Comparison of ENCODE assay signal across 8 mouse cellular contexts in genomic region chr2:165055905-165056304, GRCm38 (mm10). TPM values are rescaled to one million over a fixed set of nuclear protein-coding genes. Genes with fewer than 3 reads are reported as not detected.
DNase-seq lines count a peak whose midpoint lies in the region; ATAC-seq and TF ChIP-seq lines count a peak whose summit lies in the region.

No protein-coding gene starts in this region.

- in situ Hi-C loops in CH12.LX (cut with MboI; ENCODE audit: low pct_ligation_motif_present, low pct_unique_long_range_greater_than_20kb, low sequenced_read_pairs) = no loop called here

- H3K4me3 ChIP-seq in CH12.LX (replicated peaks in 1 of 3; ENCODE audit: low read depth in 2 of 3, low read length in 2 of 3, poor library complexity in 1 of 3) = peak overlapping the region; percentile 68 to 88 (median 85)
- peak overlapping the region; percentile 9; the same call in 1 of the 2 replicates for H3K4me3 ChIP-seq in embryonic facial prominence, embryonic 11.5 days (ENCODE audit: low read depth, low read length)
- peak overlapping the region; percentile 12; the same call in 1 of the 2 replicates for H3K4me3 ChIP-seq in hindbrain, embryonic 11.5 days (ENCODE audit: low read depth, low read length)
- peak overlapping the region; percentile 26 for H3K4me3 ChIP-seq in limb, embryonic 14.5 days (replicated peaks; ENCODE audit: low read length)
- H3K4me3 ChIP-seq in myocyte = no peak overlapping the region

- TF ChIP-seq CTCF in CH12.LX (conservative IDR thresholded peaks at IDR 0.05 in 1 of 2, IDR thresholded peaks at IDR 0.05 in 1 of 2; ENCODE audit: low read depth in 2 of 2, low read length in 2 of 2) = no peak

- peak overlapping the region; percentile 79; the same call in 1 of the 2 replicates for H3K4me2 ChIP-seq in CH12.LX (ENCODE audit: insufficient read depth, low read depth, poor library complexity, severe bottlenecking)
- H3K4me2 ChIP-seq in embryonic facial prominence, embryonic 11.5 days (ENCODE audit: low read depth, low read length) = peak overlapping the region; percentile 39
- H3K4me2 ChIP-seq in hindbrain, embryonic 11.5 days (replicated peaks; ENCODE audit: low read depth, low read length) = peak overlapping the region; percentile 31
- H3K4me2 ChIP-seq in limb, embryonic 14.5 days (replicated peaks; ENCODE audit: low read depth, low read length, severe bottlenecking) = peak overlapping the region; percentile 35
- H3K4me2 ChIP-seq in myocyte (ENCODE audit: low read depth) = peak overlapping the region; percentile 27

- peak; percentile 40 for DNase-seq in CH12.LX (ENCODE audit: extremely low read depth)
- peak; percentile 39 for DNase-seq in embryonic facial prominence, embryonic 11.5 days (ENCODE audit: low spot score)
- DNase-seq in hindbrain, embryonic 11.5 days (ENCODE audit: low spot score) = no peak
- no peak for DNase-seq in limb, embryonic 14.5 days (ENCODE audit: low spot score)
- DNase-seq in cerebellum, adult 9-10 months = no peak
- no peak for DNase-seq in left cerebral cortex, postnatal 4 days
- no peak for DNase-seq in gastrocnemius, postnatal 25 days

- dilution Hi-C loops in CH12.LX (cut with MboI; ENCODE audit: extremely low pct_ligation_motif_present, extremely low pct_unique_long_range_greater_than_20kb, low sequenced_read_pairs) = no loop called here

- H3K36me3 ChIP-seq in CH12.LX (replicated peaks in 1 of 2; ENCODE audit: control insufficient read depth in 1 of 2, insufficient read depth in 1 of 2, low read length in 1 of 2) = peaks cover 10 to 22% of the 10 kb centered on the region in 2 experiments
- H3K36me3 ChIP-seq in embryonic facial prominence, embryonic 11.5 days (replicated peaks; ENCODE audit: control insufficient read depth, insufficient read depth, low read depth, low read length) = no peaks in the 10 kb centered on the region
- H3K36me3 ChIP-seq in hindbrain, embryonic 11.5 days (ENCODE audit: control insufficient read depth, insufficient read depth, low read length) = no peaks in the 10 kb centered on the region
- no peaks in the 10 kb centered on the region for H3K36me3 ChIP-seq in limb, embryonic 14.5 days (ENCODE audit: control insufficient read depth, insufficient read depth, low read length)
- H3K36me3 ChIP-seq in myocyte (ENCODE audit: control insufficient read depth, insufficient read depth) = no peaks in the 10 kb centered on the region

- intact Hi-C loops in left cerebral cortex, postnatal 4 days (cut with DNase I) = no loop called here

- TF ChIP-seq EP300 in CH12.LX (IDR thresholded peaks at IDR 0.05; ENCODE audit: low read length) = no peak

- ATAC-seq in embryonic facial prominence, embryonic 11.5 days (replicated peaks; ENCODE audit: insufficient number of reproducible peaks, low FRiP score, low TSS enrichment, low read depth) = no peak
- no peak for ATAC-seq in hindbrain, embryonic 11.5 days (ENCODE audit: low FRiP score)
- no peak for ATAC-seq in limb, embryonic 14.5 days (ENCODE audit: low FRiP score, low read depth)

- TF ChIP-seq RAD21 in CH12.LX (IDR thresholded peaks at IDR 0.05; ENCODE audit: low read depth, low read length) = no peak

- peaks cover 19 to 41% of the 10 kb centered on the region in 2 experiments for H3K4me1 ChIP-seq in CH12.LX (ENCODE audit: control insufficient read depth in 1 of 2, insufficient read depth in 2 of 2)
- H3K4me1 ChIP-seq in embryonic facial prominence, embryonic 11.5 days (ENCODE audit: control insufficient read depth, insufficient read depth, low read length) = no peaks in the 10 kb centered on the region
- H3K4me1 ChIP-seq in hindbrain, embryonic 11.5 days (replicated peaks; ENCODE audit: control insufficient read depth, insufficient read depth, low read length) = no peaks in the 10 kb centered on the region
- H3K4me1 ChIP-seq in limb, embryonic 14.5 days (ENCODE audit: control insufficient read depth, insufficient read depth, low read length) = peaks cover 8% of the 10 kb centered on the region; the same call in 1 of the 2 replicates

- H3ac ChIP-seq in myocyte (ENCODE audit: control insufficient read depth, insufficient read length) = no peak overlapping the region

- 7% methylated on average over 7 of the region's 7 CpGs for WGBS in embryonic facial prominence, embryonic 11.5 days
- WGBS in hindbrain, embryonic 11.5 days = 8% methylated on average over 7 of the region's 7 CpGs
- 3% methylated on average over 7 of the region's 7 CpGs for WGBS in limb, embryonic 14.5 days

- peaks cover 9% of the 10 kb centered on the region for H3K9me3 ChIP-seq in CH12.LX (replicated peaks; ENCODE audit: low read length)
- H3K9me3 ChIP-seq in embryonic facial prominence, embryonic 11.5 days (replicated peaks; ENCODE audit: control insufficient read depth, low read length) = no peaks in the 10 kb centered on the region
- H3K9me3 ChIP-seq in hindbrain, embryonic 11.5 days (ENCODE audit: control insufficient read depth, low read length) = no peaks in the 10 kb centered on the region
- no peaks in the 10 kb centered on the region for H3K9me3 ChIP-seq in limb, embryonic 14.5 days (ENCODE audit: control insufficient read depth, low read length)

- H3K27me3 ChIP-seq in CH12.LX (replicated peaks) = no peaks in the 10 kb centered on the region
- H3K27me3 ChIP-seq in embryonic facial prominence, embryonic 11.5 days (ENCODE audit: control insufficient read depth, insufficient read depth, low read length) = peaks cover 6% of the 10 kb centered on the region; the same call in 1 of the 2 replicates
- H3K27me3 ChIP-seq in hindbrain, embryonic 11.5 days (ENCODE audit: control insufficient read depth, insufficient read depth, low read length) = 0 out of 2 replicates have a peak, but pooled peaks cover 2% of the 10 kb centered on the region
- H3K27me3 ChIP-seq in limb, embryonic 14.5 days (ENCODE audit: control insufficient read depth, insufficient read depth, low read length) = no peaks in the 10 kb centered on the region
- peaks cover 26% of the 10 kb centered on the region for H3K27me3 ChIP-seq in myocyte (ENCODE audit: control insufficient read depth, insufficient read depth, insufficient read length)

- TF ChIP-seq POLR2A in CH12.LX (IDR thresholded peaks at IDR 0.05; ENCODE audit: low read depth, low read length) (no peak), myocyte (IDR thresholded peaks at IDR 0.05; ENCODE audit: insufficient read length, low read depth) (no peak)
- no peak for TF ChIP-seq POLR2A in limb, embryonic 14.5 days (IDR thresholded peaks at IDR 0.05; ENCODE audit: borderline replicate concordance, extremely low read depth, insufficient read depth, insufficient read length)

- peaks cover 40% of the 10 kb centered on the region for H3K79me2 ChIP-seq in CH12.LX (replicated peaks; ENCODE audit: control insufficient read depth, extremely low read depth, insufficient read depth, poor library complexity, severe bottlenecking)
- no peaks in the 10 kb centered on the region for H3K79me2 ChIP-seq in myocyte (ENCODE audit: control insufficient read depth, insufficient read depth)

- H3K9ac ChIP-seq in CH12.LX (ENCODE audit: insufficient read depth, low read depth) = peak overlapping the region; percentile 86
- 0 out of 2 replicates have a peak overlapping the region, but pooled peaks have one; percentile 1 for H3K9ac ChIP-seq in embryonic facial prominence, embryonic 11.5 days (replicated peaks; ENCODE audit: low read length)
- H3K9ac ChIP-seq in hindbrain, embryonic 11.5 days (ENCODE audit: low read depth, low read length) = 0 out of 2 replicates have a peak overlapping the region, but pooled peaks have one; percentile 15
- H3K9ac ChIP-seq in limb, embryonic 14.5 days (ENCODE audit: low read depth, low read length, severe bottlenecking) = peak overlapping the region; percentile 1; the same call in 1 of the 2 replicates

- peak overlapping the region; percentile 91 for H3K27ac ChIP-seq in CH12.LX (ENCODE audit: insufficient read depth, low read depth)
- no peak overlapping the region for H3K27ac ChIP-seq in embryonic facial prominence, embryonic 11.5 days (replicated peaks; ENCODE audit: low read depth, low read length)
- H3K27ac ChIP-seq in hindbrain, embryonic 11.5 days (ENCODE audit: low read depth, low read length) = no peak overlapping the region
- H3K27ac ChIP-seq in limb, embryonic 14.5 days (replicated peaks; ENCODE audit: low read depth, low read length) = no peak overlapping the region

RNA-seq across cellular contexts. Expression of gene Cd40, which starts 0.5 kb away (rescaled TPM):
- total RNA-seq in CH12.LX (2012; rRNA removed) = 146 and 149 TPM in 2 replicates
- total RNA-seq in CH12.LX (2014; rRNA removed) = 191 and 223 TPM in 2 replicates
- polyA plus RNA-seq in CH12.LX (2012; ENCODE audit: insufficient read length, low read depth) = 147 and 149 TPM in 2 replicates
- polyA plus RNA-seq in embryonic facial prominence, embryonic 11.5 days (2014; fragmentation: Nextera tagmentation; extraction: Ambion mirVana) = 5.3 and 6.1 TPM in 2 replicates
- 4.6 and 4.9 TPM in 2 replicates for polyA plus RNA-seq in hindbrain, embryonic 11.5 days (2014; fragmentation: Nextera tagmentation; extraction: Ambion mirVana)
- 9.7 and 11.7 TPM in 2 replicates for polyA plus RNA-seq in limb, embryonic 14.5 days (2012; rRNA removed)
- polyA plus RNA-seq in limb, embryonic 14.5 days (2014; fragmentation: Nextera tagmentation; extraction: Ambion mirVana) = 7.4 and 9.1 TPM in 2 replicates
- 1.1 TPM for polyA plus RNA-seq in myocyte (2012; fragmentation: generic; extraction: Trizol)
- total RNA-seq in left cerebral cortex, postnatal 4 days (2021) = 1 to 10 TPM; 2.3 to 4.2 TPM
- total RNA-seq in gastrocnemius, postnatal 25 days (2021) = under 1 TPM; 0.48 to 0.84 TPM

RNA-seq across cellular contexts. Expression of gene Ncoa5, which starts 21.2 kb away (rescaled TPM):
- total RNA-seq in CH12.LX (2012; rRNA removed) (20.1 and 26.5 TPM in 2 replicates), CH12.LX (2014; rRNA removed) (18.6 and 18.9 TPM in 2 replicates)
- polyA plus RNA-seq in CH12.LX (2012; ENCODE audit: insufficient read length, low read depth) (45.1 and 46.4 TPM in 2 replicates), myocyte (2012; fragmentation: generic; extraction: Trizol) (24.0 TPM)
- 64.9 and 71.9 TPM in 2 replicates for polyA plus RNA-seq in embryonic facial prominence, embryonic 11.5 days (2014; fragmentation: Nextera tagmentation; extraction: Ambion mirVana)
- polyA plus RNA-seq in hindbrain, embryonic 11.5 days (2014; fragmentation: Nextera tagmentation; extraction: Ambion mirVana) = 79.0 and 79.5 TPM in 2 replicates
- polyA plus RNA-seq in limb, embryonic 14.5 days (2012; rRNA removed) = 77.3 and 86.3 TPM in 2 replicates
- polyA plus RNA-seq in limb, embryonic 14.5 days (2014; fragmentation: Nextera tagmentation; extraction: Ambion mirVana) = 58.7 and 68.1 TPM in 2 replicates
- total RNA-seq in left cerebral cortex, postnatal 4 days (2021) = 100 to 1,000 TPM; 107 to 111 TPM
- 10 to 100 TPM in 1 of 2 experiments, 1 to 10 TPM in 1; 9.9 to 12.6 TPM for total RNA-seq in gastrocnemius, postnatal 25 days (2021)

RNA-seq across cellular contexts. Expression of gene 1700025C18Rik, which starts 34.6 kb away (rescaled TPM):
- total RNA-seq in CH12.LX (2012; rRNA removed) (not detected in 2 replicates), CH12.LX (2014; rRNA removed) (not detected in 2 replicates)
- polyA plus RNA-seq in CH12.LX (2012; ENCODE audit: insufficient read length, low read depth) (not detected in 2 replicates), myocyte (2012; fragmentation: generic; extraction: Trizol) (not detected)
- not detected in 2 replicates for polyA plus RNA-seq in embryonic facial prominence, embryonic 11.5 days (2014; fragmentation: Nextera tagmentation; extraction: Ambion mirVana)
- not detected in 2 replicates for polyA plus RNA-seq in hindbrain, embryonic 11.5 days (2014; fragmentation: Nextera tagmentation; extraction: Ambion mirVana)
- not detected in 2 replicates for polyA plus RNA-seq in limb, embryonic 14.5 days (2012; rRNA removed)
- polyA plus RNA-seq in limb, embryonic 14.5 days (2014; fragmentation: Nextera tagmentation; extraction: Ambion mirVana) = not detected in 2 replicates
- not detected for total RNA-seq in left cerebral cortex, postnatal 4 days (2021)
- not detected for total RNA-seq in gastrocnemius, postnatal 25 days (2021)

Comparison
In these comparisons a context has a peak if more than half of its experiments do, and no peak if none do; other contexts are left out.
1. DNase-seq: peak in CH12.LX (single experiment) and embryonic facial prominence, embryonic 11.5 days (single experiment); none in hindbrain, embryonic 11.5 days (single experiment), limb, embryonic 14.5 days (single experiment), cerebellum, adult 9-10 months (single experiment), left cerebral cortex, postnatal 4 days (single experiment) and gastrocnemius, postnatal 25 days (single experiment).
2. H3K4me2 ChIP-seq: peak in every context shown above with its lines; median percentile 79 in CH12.LX; 39 in embryonic facial prominence, embryonic 11.5 days; 35 in limb, embryonic 14.5 days; 31 in hindbrain, embryonic 11.5 days; 27 in myocyte.
3. H3K9ac ChIP-seq: peak in every context shown above with its lines; median percentile 86 in CH12.LX; 15 in hindbrain, embryonic 11.5 days; 1 in embryonic facial prominence, embryonic 11.5 days; 1 in limb, embryonic 14.5 days.
4. RNA of gene Cd40, which starts 0.5 kb away (polyA plus RNA-seq): 147 to 149 TPM in CH12.LX; 7.4 to 11.7 TPM in limb, embryonic 14.5 days, 5.3 to 6.1 TPM in embryonic facial prominence, embryonic 11.5 days, 4.6 to 4.9 TPM in hindbrain, embryonic 11.5 days and 1.1 TPM in myocyte (single experiment); every median in the first group is over 10 times any median in the second.